Mouse (Mus musculus): ENCODE measurements around the gene Ankrd33. TPM values are rescaled to one million over a fixed set of nuclear protein-coding genes. Genes with fewer than 3 reads are reported as not detected.

Gene Ankrd33
- total RNA-seq, 1 experiment from 2014 or later, result not detected

GRCm38 (mm10) chr15:101164291-101164690 lies 48.7 kb downstream of the Ankrd33 start:
- ATAC-seq (ENCODE audit: extremely low read depth, insufficient number of reproducible peaks, low FRiP score, poor library complexity, severe bottlenecking), result no peak

- ATAC-seq (ENCODE audit: extremely low read depth, insufficient number of reproducible peaks, low FRiP score, poor library complexity, severe bottlenecking), result no peak
These were observed 50.3 kb downstream of the Ankrd33 start for GRCm38 (mm10) chr15:101165658-101166437.

GRCm38 (mm10) chr15:101167553-101167952 lies 52.0 kb downstream of the Ankrd33 start:
- no peak for ATAC-seq (ENCODE audit: extremely low read depth, insufficient number of reproducible peaks, low FRiP score, poor library complexity, severe bottlenecking)

Other genes starting within 250 kb of the Ankrd33 start
- gene Scn8a, start 245.9 kb upstream of the Ankrd33 start, total RNA-seq (2017), result 1.4 and 7.1 TPM in 2 replicates
- not detected in 2 replicates for gene Gm47841, start 68.4 kb upstream of the Ankrd33 start, total RNA-seq (2017)
- 0.12 TPM in 1 of 2 replicates, not detected in the other for gene Fignl2, start 37.2 kb upstream of the Ankrd33 start, total RNA-seq (2017)
- gene Acvrl1, start 12.8 kb downstream of the Ankrd33 start, total RNA-seq (2017), result 2.7 and 6.1 TPM in 2 replicates
- 22.0 and 23.1 TPM in 2 replicates for gene Acvr1b, start 58.3 kb downstream of the Ankrd33 start, total RNA-seq (2017)
- gene Grasp, start 108.4 kb downstream of the Ankrd33 start, total RNA-seq (2017), result 0.81 and 0.98 TPM in 2 replicates
- 185 and 187 TPM in 2 replicates for gene Nr4a1, start 138.5 kb downstream of the Ankrd33 start, total RNA-seq (2017)
- gene Atg101, start 168.5 kb downstream of the Ankrd33 start, total RNA-seq (2017), result 61.0 and 68.8 TPM in 2 replicates
- 0.70 and 0.98 TPM in 2 replicates for gene 6030408B16Rik, start 177.5 kb downstream of the Ankrd33 start, total RNA-seq (2017)